Mouse (Mus musculus) MEL (cell line): Measurements from ENCODE around the gene Gm5475. TPM values are rescaled to one million over a fixed set of nuclear protein-coding genes. Genes with fewer than 3 reads are reported as not detected.

Source experiments
- DNase-seq: peaks from one replicate; pipeline ENCODE4 v3.0.0; 2011; ENCODE audit warnings: low read depth, low spot score
- H3K27ac ChIP-seq: 2 replicates; pipeline ENCODE4 v1.5.1; 2012; ENCODE audit warnings: low read depth, mild to moderate bottlenecking, control low read depth, low read length, moderate library complexity; ENCODE audit not compliant: control insufficient read depth
- H3K27me3 ChIP-seq, 2 experiments: fragments of 150-350 bp in 1 of 2; sonication (generic) in 1 of 2; 2 replicates each; pipeline ENCODE4 v1.6.1; 2012; ENCODE audit warnings: low read length in 2 of 2, mild to moderate bottlenecking in 2 of 2, improper control_type of control experiment in 1 of 2, moderate library complexity in 1 of 2; ENCODE audit not compliant: insufficient read depth in 2 of 2, control insufficient read depth in 1 of 2
- H3K36me3 ChIP-seq, 2 experiments: 2 replicates each; pipeline ENCODE4 v1.6.1; 2012 to 2014; ENCODE audit warnings: low read length in 2 of 2, improper control_type of control experiment in 1 of 2, inconsistent platforms in 1 of 2, mild to moderate bottlenecking in 1 of 2; ENCODE audit not compliant: insufficient read depth in 2 of 2, control insufficient read depth in 1 of 2
- H3K4me1 ChIP-seq, 2 experiments: fragments of 150-350 bp in 1 of 2; sonication (generic) in 1 of 2; 2 replicates each; pipeline ENCODE4 v1.6.1; 2012; ENCODE audit warnings: low read length in 2 of 2, improper control_type of control experiment in 1 of 2, mild to moderate bottlenecking in 1 of 2; ENCODE audit not compliant: insufficient read depth in 2 of 2, control insufficient read depth in 1 of 2
- H3K4me3 ChIP-seq, 2 experiments: fragments of 150-350 bp in 1 of 2; sonication (generic) in 1 of 2; 2 replicates each; pipeline ENCODE4 v1.5.1; 2012; ENCODE audit warnings: low read depth in 2 of 2, low read length in 2 of 2, mild to moderate bottlenecking in 2 of 2, moderate library complexity in 2 of 2, control low read depth in 1 of 2, improper control_type of control experiment in 1 of 2; ENCODE audit not compliant: control insufficient read depth in 1 of 2, insufficient read depth in 1 of 2
- H3K79me2 ChIP-seq: 2 replicates; pipeline ENCODE4 v1.6.1; 2012; ENCODE audit warnings: mild to moderate bottlenecking, low read length, moderate library complexity; ENCODE audit not compliant: control insufficient read depth, poor library complexity, insufficient read depth
- H3K9ac ChIP-seq: 2 replicates; pipeline ENCODE4 v1.6.1; 2012; ENCODE audit warnings: low read depth, mild to moderate bottlenecking, control low read depth, low read length, moderate library complexity; ENCODE audit not compliant: control insufficient read depth, poor library complexity, severe bottlenecking
- H3K9me3 ChIP-seq: fragments of 150-350 bp; sonication (generic); replicated peaks from 2 replicates; pipeline ENCODE4 v1.6.1; 2012; ENCODE audit warnings: mild to moderate bottlenecking, low read length, improper control_type of control experiment, moderate library complexity; ENCODE audit not compliant: insufficient read depth
- BHLHE40 ChIP-seq: IDR thresholded peaks from 2 replicates; pipeline ENCODE4 v1.6.1; 2012; ENCODE audit warnings: low read depth, mild to moderate bottlenecking, inconsistent platforms, low read length, improper control_type of control experiment, borderline replicate concordance
- CHD1 ChIP-seq: IDR thresholded peaks from 2 replicates; pipeline ENCODE4 v1.6.1; 2012; ENCODE audit warnings: low read depth, mild to moderate bottlenecking, inconsistent platforms, low read length, improper control_type of control experiment
- CHD2 ChIP-seq: IDR thresholded peaks from 2 replicates; pipeline ENCODE4 v1.6.1; 2011; ENCODE audit warnings: low read length, improper control_type of control experiment
- CTCF ChIP-seq, 3 experiments: IDR thresholded peaks in 2 of 3; conservative IDR thresholded peaks in 1 of 3; 2 replicates each; pipeline ENCODE4 v1.5.1; 2011 to 2012; ENCODE audit warnings: low read length in 3 of 3, low read depth in 2 of 3, mild to moderate bottlenecking in 2 of 3, improper control_type of control experiment in 1 of 3, inconsistent platforms in 1 of 3, mixed read lengths in 1 of 3, moderate library complexity in 1 of 3; ENCODE audit not compliant: control insufficient read depth in 1 of 3, insufficient read depth in 1 of 3, poor library complexity in 1 of 3, severe bottlenecking in 1 of 3
- E2F4 ChIP-seq: IDR thresholded peaks from 2 replicates; pipeline ENCODE4 v1.6.1; 2011; ENCODE audit warnings: low read depth, low read length, improper control_type of control experiment, borderline replicate concordance
- ELF1 ChIP-seq: IDR thresholded peaks from 2 replicates; pipeline ENCODE4 v1.6.1; 2014; ENCODE audit warnings: low read depth, mild to moderate bottlenecking, inconsistent platforms, low read length, improper control_type of control experiment, moderate library complexity
- EP300 ChIP-seq, 2 experiments: IDR thresholded peaks; 2 replicates each; pipeline ENCODE4 v1.6.1; 2011; ENCODE audit warnings: improper control_type of control experiment in 2 of 2, low read length in 2 of 2, low read depth in 1 of 2, mild to moderate bottlenecking in 1 of 2
- ETS1 ChIP-seq: IDR thresholded peaks from 2 replicates; pipeline ENCODE4 v1.6.1; 2012; ENCODE audit warnings: low read depth, mild to moderate bottlenecking, inconsistent platforms, low read length, improper control_type of control experiment, moderate library complexity
- GABPA ChIP-seq: IDR thresholded peaks from 2 replicates; pipeline ENCODE4 v1.6.1; 2012; ENCODE audit warnings: low read depth, mild to moderate bottlenecking, inconsistent platforms, low read length, improper control_type of control experiment, moderate library complexity
- JUND ChIP-seq: IDR thresholded peaks from 2 replicates; pipeline ENCODE4 v1.6.1; 2011; ENCODE audit warnings: low read depth, mild to moderate bottlenecking, improper control_type of control experiment, low read length
- MAX ChIP-seq: IDR thresholded peaks from 2 replicates; pipeline ENCODE4 v1.6.1; 2011; ENCODE audit warnings: low read length, improper control_type of control experiment
- MAZ ChIP-seq: IDR thresholded peaks from 2 replicates; pipeline ENCODE4 v1.6.1; 2012; ENCODE audit warnings: low read depth, mild to moderate bottlenecking, inconsistent platforms, low read length, improper control_type of control experiment
- MEF2A ChIP-seq: IDR thresholded peaks from 2 replicates; pipeline ENCODE4 v1.6.1; 2014; ENCODE audit warnings: low read depth, mild to moderate bottlenecking, inconsistent platforms, low read length, improper control_type of control experiment; ENCODE audit not compliant: poor library complexity, insufficient replicate concordance, severe bottlenecking; ENCODE audit errors: extremely low read depth
- MXI1 ChIP-seq: IDR thresholded peaks from 2 replicates; pipeline ENCODE4 v1.6.1; 2011; ENCODE audit warnings: mild to moderate bottlenecking, low read depth, low read length, improper control_type of control experiment
- MYB ChIP-seq: IDR thresholded peaks from 2 replicates; pipeline ENCODE4 v1.6.1; 2011; ENCODE audit warnings: mild to moderate bottlenecking, low read depth, low read length, improper control_type of control experiment
- MYC ChIP-seq: IDR thresholded peaks from 2 replicates; pipeline ENCODE4 v1.6.1; 2011; ENCODE audit warnings: low read depth, mild to moderate bottlenecking, low read length, improper control_type of control experiment, moderate library complexity
- NELFE ChIP-seq: IDR thresholded peaks from 2 replicates; pipeline ENCODE4 v1.6.1; 2011; ENCODE audit warnings: low read depth, low read length, improper control_type of control experiment
- NRF1 ChIP-seq: IDR thresholded peaks from 2 replicates; pipeline ENCODE4 v1.6.1; 2014; ENCODE audit warnings: low read depth, mild to moderate bottlenecking, inconsistent platforms, low read length, improper control_type of control experiment, moderate library complexity; ENCODE audit not compliant: poor library complexity, insufficient read depth, severe bottlenecking
- POLR2AphosphoS2 ChIP-seq: IDR thresholded peaks from 2 replicates; pipeline ENCODE4 v1.6.1; 2011; ENCODE audit warnings: low read length, improper control_type of control experiment
- RAD21 ChIP-seq: IDR thresholded peaks from 2 replicates; pipeline ENCODE4 v1.6.1; 2011; ENCODE audit warnings: mild to moderate bottlenecking, low read depth, low read length, improper control_type of control experiment
- RCOR1 ChIP-seq: IDR thresholded peaks from 2 replicates; pipeline ENCODE4 v1.6.1; 2012; ENCODE audit warnings: low read depth, mild to moderate bottlenecking, inconsistent platforms, low read length, improper control_type of control experiment
- SIN3A ChIP-seq: IDR thresholded peaks from 2 replicates; pipeline ENCODE4 v1.6.1; 2012; ENCODE audit warnings: low read length, improper control_type of control experiment, inconsistent platforms
- SMC3 ChIP-seq: IDR thresholded peaks from 2 replicates; pipeline ENCODE4 v1.6.1; 2011; ENCODE audit warnings: low read depth, low read length, improper control_type of control experiment
- TBP ChIP-seq: IDR thresholded peaks from 2 replicates; pipeline ENCODE4 v1.8.0; 2011; ENCODE audit warnings: low read depth, low read length, improper control_type of control experiment
- UBTF ChIP-seq: IDR thresholded peaks from 2 replicates; pipeline ENCODE4 v1.6.1; 2012; ENCODE audit warnings: low read depth, mild to moderate bottlenecking, inconsistent platforms, low read length, improper control_type of control experiment, moderate library complexity, borderline replicate concordance; ENCODE audit not compliant: insufficient read depth
- USF1 ChIP-seq: IDR thresholded peaks from 2 replicates; pipeline ENCODE4 v1.6.1; 2014; ENCODE audit warnings: low read depth, mild to moderate bottlenecking, inconsistent platforms, low read length, improper control_type of control experiment, moderate library complexity
- ZC3H11A ChIP-seq: IDR thresholded peaks from 2 replicates; pipeline ENCODE4 v1.6.1; 2012; ENCODE audit warnings: low read depth, mild to moderate bottlenecking, inconsistent platforms, low read length, improper control_type of control experiment
- ZKSCAN1 ChIP-seq: IDR thresholded peaks from 2 replicates; pipeline ENCODE4 v1.6.1; 2012; ENCODE audit warnings: low read depth, mild to moderate bottlenecking, inconsistent platforms, low read length, improper control_type of control experiment, moderate library complexity
- ZMIZ1 ChIP-seq: IDR thresholded peaks from 2 replicates; pipeline ENCODE4 v1.6.1; 2012; ENCODE audit warnings: low read depth, mild to moderate bottlenecking, inconsistent platforms, low read length, improper control_type of control experiment, moderate library complexity
- ZNF384 ChIP-seq: IDR thresholded peaks from 2 replicates; pipeline ENCODE4 v1.6.1; 2012; ENCODE audit warnings: low read depth, mild to moderate bottlenecking, inconsistent platforms, low read length, improper control_type of control experiment
- polyA plus RNA-seq, 2 experiments: library from polyadenylated mRNA; stranded (reverse) in 1 of 2; unstranded in 1 of 2; fragments of >175 nt in 1 of 2; fragments of >200 nt in 1 of 2; gene quantifications; 2 replicates each; pipeline versions ENCODE4 v1.2.1 to v1.2.4; 2012; ENCODE audit warnings: low replicate concordance in 2 of 2, low read depth in 1 of 2; ENCODE audit not compliant: insufficient read length in 2 of 2, insufficient read depth in 1 of 2, missing spikeins in 1 of 2
- total RNA-seq: library from RNA; depleted of rRNA; stranded (reverse); fragments of 300-350 nt; gene quantifications from 2 replicates; pipeline ENCODE4 v1.2.3, GENCODE M21; 2012

Gene Gm5475
- total and polyA plus RNA-seq, 3 experiments, result 0.14 to 0.15 TPM; not detected in 1

DNA sequence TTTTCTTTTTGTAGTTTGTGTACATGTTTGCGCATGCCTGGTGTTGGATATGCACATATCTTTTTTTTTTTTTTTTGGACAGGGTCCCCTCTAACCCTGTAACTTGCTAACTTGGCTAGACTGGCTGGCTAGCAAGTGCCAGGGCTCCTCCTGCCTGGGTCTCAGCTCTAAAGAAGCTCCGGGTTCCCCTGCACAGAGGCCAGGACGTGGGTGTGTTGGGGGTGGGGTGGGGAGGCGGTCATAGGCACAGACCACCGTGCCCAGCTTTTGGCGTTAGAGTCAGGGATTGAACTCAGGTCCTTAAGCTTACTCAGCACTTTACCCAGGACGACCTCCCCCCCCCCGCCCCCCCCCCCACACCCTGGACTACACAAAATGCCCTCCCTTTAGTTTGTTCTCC is 45.8 kb downstream of the Gm5475 start:
- Histone ChIP-seq H3K27me3 (no peaks in the 10 kb centered on the region), H3K9ac (peak overlapping the region; percentile 97)

DNA sequence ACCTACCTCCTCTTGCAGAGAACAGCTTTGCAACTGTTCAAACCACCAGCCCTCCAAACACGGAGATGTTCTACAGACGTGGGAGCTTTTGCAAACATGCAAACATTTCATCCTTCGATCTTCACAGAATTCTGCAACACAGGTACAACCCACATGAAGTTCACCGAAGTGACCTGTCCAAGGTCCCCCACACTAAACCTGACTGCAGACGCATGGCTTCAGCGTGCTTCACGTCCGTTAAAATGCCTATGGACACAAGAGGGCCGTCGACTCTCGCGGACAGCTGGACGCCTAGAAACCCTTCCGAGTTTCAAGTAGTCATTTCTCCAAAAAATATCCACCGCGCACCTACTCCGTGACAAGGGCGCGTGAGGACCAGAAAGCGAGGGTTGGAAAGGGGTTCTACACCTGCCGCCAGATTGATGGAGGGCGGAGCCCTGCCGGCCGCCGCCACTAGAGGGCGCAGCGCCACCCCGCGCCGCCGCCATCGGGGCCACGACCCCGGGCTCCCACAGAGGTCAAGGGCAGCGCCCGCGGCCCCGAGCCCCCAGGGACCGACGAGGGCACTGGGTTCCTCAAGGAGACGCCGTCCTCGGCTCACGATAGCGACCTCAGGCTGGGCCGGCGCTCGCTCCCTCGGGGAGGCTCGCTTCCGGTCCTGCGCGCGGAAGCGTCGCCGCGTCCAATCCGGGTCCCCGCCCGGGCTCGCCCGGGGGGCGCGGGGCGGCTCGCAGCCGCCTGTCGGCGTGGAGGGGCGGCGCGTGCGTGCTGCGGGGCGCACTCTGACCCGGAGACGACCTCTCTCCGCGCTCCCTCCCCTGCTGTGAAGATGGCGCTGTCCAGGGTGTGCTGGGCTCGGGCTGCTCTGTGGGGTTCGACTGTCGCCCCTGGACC is 46.6 kb downstream of the Gm5475 start, which contains the start of gene Letmd1:
Gene Letmd1, plus strand, starts transcription at position 729 of the 894 bp plus-strand sequence.
- Histone ChIP-seq H3K27me3 (no peaks in the 10 kb centered on the region), H3K27ac (peak within 1 kb of the TSS; percentile 80), H3K36me3 (peaks cover 0 to 10% of the 10 kb centered on the region in 2 experiments; a peak in 3 of 4 replicates), H3K4me1 (peaks cover 0 to 10% of the 10 kb centered on the region in 2 experiments; a peak in 2 of 4 replicates), H3K79me2 (peaks cover 19% of the 10 kb centered on the region), H3K4me3 (peak within 1 kb of the TSS; percentile 89), H3K9me3 (no peaks in the 10 kb centered on the region), H3K9ac (peak within 1 kb of the TSS; percentile 97)
- peak; percentile 91 for DNase-seq
- TF ChIP-seq USF1 (no peak), CHD2 (no peak), TBP (0 out of 2 replicates have a peak, but pooled peaks have one; percentile 49), BHLHE40 (0 out of 2 replicates have a peak, but pooled peaks have one; percentile 8), MYC (peak; percentile 65), MYB (peak; percentile 28; the same call in 1 of the 2 replicates), EP300 (IDR thresholded peaks at IDR 0.05; ENCODE audit: low read depth in 1 of 2, low read length in 2 of 2) (peak in 1 of 2 experiments; percentile 19; a peak in 1 of 4 replicates), NRF1 (peak; percentile 82), RAD21 (peak; percentile 26), GABPA (no peak), ZC3H11A (no peak), SIN3A (peak; percentile 91), MAX (peak; percentile 64), MAZ (no peak; the same call in none of the 2 replicates), POLR2AphosphoS2 (peak; percentile 83), RCOR1 (peak; percentile 53; the same call in 1 of the 2 replicates), NELFE (peak; percentile 95), E2F4 (no peak), ELF1 (peak; percentile 83), CTCF (IDR thresholded peaks at IDR 0.05 in 2 of 3, conservative IDR thresholded peaks at IDR 0.05 in 1 of 3; ENCODE audit: control insufficient read depth in 1 of 3, insufficient read depth in 1 of 3, low read depth in 2 of 3, low read length in 3 of 3, poor library complexity in 1 of 3, severe bottlenecking in 1 of 3) (peak; percentile 85 to 99 (median 93)), ZMIZ1 (peak; percentile 80; the same call in 1 of the 2 replicates), SMC3 (peak; percentile 64)

More for the DNA sequence above, 45.8 kb downstream of the Gm5475 start:
- peaks cover 0 to 10% of the 10 kb centered on the region in 2 experiments; a peak in 2 of 4 replicates for H3K4me1 ChIP-seq
- H3K9me3 ChIP-seq, result no peaks in the 10 kb centered on the region
- H3K36me3 ChIP-seq, result peaks cover 0 to 10% of the 10 kb centered on the region in 2 experiments; a peak in 2 of 4 replicates
- TF ChIP-seq ZC3H11A, result no peak
- no peak for TF ChIP-seq NELFE
- TF ChIP-seq ZKSCAN1, result no peak
- no peak for TF ChIP-seq SIN3A
- TF ChIP-seq MXI1, result no peak
- TF ChIP-seq MAX, result no peak
- TF ChIP-seq UBTF, result no peak
- TF ChIP-seq POLR2AphosphoS2, result no peak
- TF ChIP-seq ZNF384, result no peak
- no peak for TF ChIP-seq BHLHE40
- no peak for TF ChIP-seq CHD1
- no peak for TF ChIP-seq ELF1
- TF ChIP-seq JUND, result no peak
- TF ChIP-seq EP300 (IDR thresholded peaks at IDR 0.05; ENCODE audit: low read depth in 1 of 2, low read length in 2 of 2), result no peak
- no peak for TF ChIP-seq ETS1
- TF ChIP-seq CHD2, result no peak
- no peak for TF ChIP-seq USF1
- no peak for TF ChIP-seq E2F4
- no peak for TF ChIP-seq MEF2A
- TF ChIP-seq RCOR1, result no peak
- peak overlapping the region; percentile 89; a peak in 3 of 4 replicates for H3K4me3 ChIP-seq
- no peak overlapping the region for H3K27ac ChIP-seq
- H3K79me2 ChIP-seq, result peaks cover 19% of the 10 kb centered on the region
- no peak for DNase-seq
